Mouse (Mus musculus) cerebellum, adult 2 months (tissue): ENCODE measurements at regions not wholly inside any gene's neighbourhood (a gene's known extent, or its start where the extent isn't known, plus 50 kb on each side); places are given as distances from the start of the nearest gene placed in this dataset.

ENCODE experiments used
- CTCF ChIP-seq: fragments of 200-500 bp; IDR thresholded peaks from 2 replicates; pipeline ENCODE4 v1.5.1; 2011; ENCODE audit warnings: low read depth, mild to moderate bottlenecking, control low read depth, low read length, moderate library complexity, borderline replicate concordance; ENCODE audit not compliant: insufficient read depth
- POLR2A ChIP-seq: fragments of 200-500 bp; IDR thresholded peaks from 2 replicates; pipeline ENCODE4 v1.6.1; 2011; ENCODE audit warnings: low read length, control low read depth, borderline replicate concordance; ENCODE audit not compliant: insufficient read depth

- TF ChIP-seq CTCF (no peak), POLR2A (no peak)
These were observed 57.7 kb upstream of the Igsf10 start for GRCm38 (mm10) chr3:59401856-59402255.
